Mouse (Mus musculus) erythroblast, embryonic 14.5 days (primary cell): Measurements from ENCODE around the gene Zbtb8os. TPM values are rescaled to one million over a fixed set of nuclear protein-coding genes. Genes with fewer than 3 reads are reported as not detected.

ENCODE experiments used
- H3K27me3 ChIP-seq: 2 replicates; pipeline ENCODE4 v1.6.1; 2012; ENCODE audit warnings: inconsistent platforms; ENCODE audit not compliant: control insufficient read depth
- H3K36me3 ChIP-seq: 2 replicates; pipeline ENCODE4 v1.6.1; 2012; ENCODE audit warnings: mild to moderate bottlenecking, inconsistent platforms; ENCODE audit not compliant: control insufficient read depth
- H3K4me1 ChIP-seq: 2 replicates; pipeline ENCODE4 v1.6.1; 2012; ENCODE audit warnings: inconsistent platforms; ENCODE audit not compliant: control insufficient read depth
- H3K4me3 ChIP-seq: replicated peaks from 2 replicates; pipeline ENCODE3; 2012; ENCODE audit warnings: moderate library complexity, mild to moderate bottlenecking, inconsistent platforms
- H3K9me3 ChIP-seq: 2 replicates; pipeline ENCODE4 v1.6.1; 2012; ENCODE audit warnings: low read length, inconsistent platforms, mixed read lengths; ENCODE audit not compliant: control insufficient read depth
- GATA1 ChIP-seq: IDR thresholded peaks from 2 replicates; pipeline ENCODE4 v1.6.1; 2012; ENCODE audit warnings: low read length, inconsistent platforms, mixed read lengths
- TAL1 ChIP-seq: IDR thresholded peaks from 3 replicates; pipeline ENCODE4 v1.6.1; 2012; ENCODE audit warnings: low read length, inconsistent platforms, mixed read lengths
- polyA plus RNA-seq: library from polyadenylated mRNA; stranded (reverse); fragments of >175 nt; gene quantifications from 2 replicates; pipeline ENCODE4 v1.2.3, GENCODE M21; 2012

Gene Zbtb8os
- polyA plus RNA-seq, 1 experiment, result 0.10 TPM

- H3K9me3 ChIP-seq, result no peaks in the 10 kb centered on the region
- peaks cover 15% of the 10 kb centered on the region for H3K4me1 ChIP-seq
- peaks cover 3% of the 10 kb centered on the region for H3K27me3 ChIP-seq
- no peak overlapping the region for H3K4me3 ChIP-seq
- TF ChIP-seq TAL1 (no peak), GATA1 (no peak)
- no peaks in the 10 kb centered on the region for H3K36me3 ChIP-seq
Measured at GRCm38 (mm10) chr4:129296066-129296465, 39.4 kb upstream of the Zbtb8os start.

- Histone ChIP-seq H3K9me3 (no peaks in the 10 kb centered on the region), H3K36me3 (peaks cover 1% of the 10 kb centered on the region; the same call in 1 of the 2 replicates), H3K27me3 (peaks cover 3% of the 10 kb centered on the region), H3K4me1 (peaks cover 15% of the 10 kb centered on the region), H3K4me3 (no peak overlapping the region)
- TF ChIP-seq GATA1 (no peak), TAL1 (no peak)
Measured at GRCm38 (mm10) chr4:129297724-129298123, 37.8 kb upstream of the Zbtb8os start.

DNA sequence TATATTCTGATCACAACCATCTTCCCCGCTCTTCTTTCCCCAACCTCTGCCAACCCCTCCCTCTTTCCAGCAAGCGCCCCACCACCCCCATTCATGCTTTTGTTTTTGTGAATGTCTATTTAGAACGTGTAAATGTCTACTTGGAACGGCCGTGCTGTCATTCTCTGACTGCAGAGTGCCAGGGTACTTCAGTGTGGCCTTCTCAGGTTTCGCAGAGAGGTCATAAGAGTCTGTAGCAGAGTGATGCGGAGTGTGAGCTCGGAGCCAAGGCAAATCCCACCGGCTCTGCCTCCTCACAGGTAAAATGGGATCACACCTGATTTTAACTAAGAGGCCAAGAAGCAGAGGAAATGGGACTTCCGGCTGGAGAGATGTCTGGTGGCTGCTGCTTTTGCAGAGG lies 36.4 kb upstream of the Zbtb8os start:
- H3K4me1 ChIP-seq, result peaks cover 17% of the 10 kb centered on the region
- H3K9me3 ChIP-seq, result no peaks in the 10 kb centered on the region
- no peaks in the 10 kb centered on the region for H3K27me3 ChIP-seq
- peaks cover 7% of the 10 kb centered on the region for H3K36me3 ChIP-seq
- TF ChIP-seq GATA1 (no peak), TAL1 (no peak)
- no peak overlapping the region for H3K4me3 ChIP-seq

DNA sequence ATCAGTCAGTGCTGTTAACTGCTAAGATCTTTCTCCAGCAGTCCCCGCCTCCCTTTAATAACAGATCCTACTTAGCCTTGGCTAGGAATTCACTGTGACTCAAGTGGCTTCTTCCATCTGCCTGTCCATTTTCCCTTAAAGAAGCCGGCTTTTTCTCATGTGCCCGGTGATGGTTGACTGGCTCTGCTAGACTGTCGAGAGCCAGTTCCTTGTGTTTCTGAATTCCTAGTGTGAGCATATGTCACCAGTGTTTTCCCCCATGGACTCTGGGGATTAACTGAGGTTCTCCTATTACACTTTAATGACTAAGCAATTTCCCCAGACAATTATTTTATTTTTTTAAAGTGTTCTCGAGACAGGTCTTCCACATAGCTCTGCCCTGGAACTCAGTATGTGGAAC lies 32.1 kb upstream of the Zbtb8os start:
- Histone ChIP-seq H3K4me1 (peaks cover 17% of the 10 kb centered on the region), H3K9me3 (no peaks in the 10 kb centered on the region), H3K27me3 (no peaks in the 10 kb centered on the region), H3K4me3 (no peak overlapping the region), H3K36me3 (peaks cover 44% of the 10 kb centered on the region)
- no peak for TF ChIP-seq TAL1
- no peak for TF ChIP-seq GATA1

GRCm38 (mm10) chr4:129303816-129304215 lies 31.7 kb upstream of the Zbtb8os start:
- Histone ChIP-seq H3K4me3 (no peak overlapping the region), H3K27me3 (no peaks in the 10 kb centered on the region), H3K36me3 (peaks cover 48% of the 10 kb centered on the region), H3K9me3 (no peaks in the 10 kb centered on the region), H3K4me1 (peaks cover 17% of the 10 kb centered on the region)
- TF ChIP-seq GATA1, result no peak
- no peak for TF ChIP-seq TAL1

GRCm38 (mm10) chr4:129304306-129304705 lies 31.2 kb upstream of the Zbtb8os start:
- H3K9me3 ChIP-seq, result no peaks in the 10 kb centered on the region
- no peak for TF ChIP-seq GATA1
- TF ChIP-seq TAL1, result no peak
- H3K27me3 ChIP-seq, result no peaks in the 10 kb centered on the region
- H3K4me3 ChIP-seq, result no peak overlapping the region
- peaks cover 53% of the 10 kb centered on the region for H3K36me3 ChIP-seq
- peaks cover 17% of the 10 kb centered on the region for H3K4me1 ChIP-seq

DNA sequence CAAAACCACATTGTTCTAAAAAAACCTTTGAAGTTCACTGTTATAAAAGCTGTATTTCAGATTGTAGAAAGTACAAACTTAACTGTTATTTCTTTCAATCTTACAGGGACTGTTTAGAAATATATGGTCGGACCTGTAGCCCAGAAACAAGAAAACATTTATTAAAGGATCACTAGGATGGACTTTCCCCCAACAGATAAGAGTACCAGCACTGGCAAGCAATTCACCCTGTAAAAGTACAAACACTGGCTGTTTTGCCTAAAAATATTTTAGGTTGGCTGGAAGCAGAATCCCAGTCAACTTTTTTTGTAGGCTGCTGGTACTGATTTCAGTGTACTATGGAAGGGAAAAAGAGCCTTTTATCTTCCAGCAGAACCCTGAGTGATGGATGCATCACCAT lies 27.6 kb upstream of the Zbtb8os start:
- Histone ChIP-seq H3K4me1 (peaks cover 19% of the 10 kb centered on the region), H3K4me3 (no peak overlapping the region), H3K27me3 (no peaks in the 10 kb centered on the region), H3K36me3 (peaks cover 85% of the 10 kb centered on the region), H3K9me3 (no peaks in the 10 kb centered on the region)
- TF ChIP-seq GATA1 (no peak), TAL1 (no peak)

DNA sequence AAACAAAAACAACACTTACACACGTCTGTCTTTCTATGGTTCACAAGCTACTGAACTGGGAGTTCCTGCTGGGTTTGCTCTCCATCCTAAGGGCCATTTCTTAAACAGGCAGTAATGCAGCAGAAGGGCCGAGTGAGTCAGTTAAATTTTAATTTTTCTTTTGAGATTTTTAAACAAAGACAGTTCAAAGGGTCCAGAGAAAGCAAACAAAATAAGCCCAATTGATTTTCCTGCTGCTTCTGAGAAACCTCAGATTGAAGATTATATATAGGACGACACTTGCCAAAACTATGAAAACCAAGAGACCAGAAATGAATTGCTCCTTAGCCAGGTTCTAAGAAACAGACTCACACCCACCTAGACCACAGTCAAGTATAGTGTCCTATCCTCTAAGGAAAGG lies 21.6 kb upstream of the Zbtb8os start:
- no peaks in the 10 kb centered on the region for H3K9me3 ChIP-seq
- H3K4me1 ChIP-seq, result peaks cover 2% of the 10 kb centered on the region
- TF ChIP-seq TAL1, result no peak
- TF ChIP-seq GATA1, result no peak
- H3K36me3 ChIP-seq, result peaks cover 99% of the 10 kb centered on the region
- H3K27me3 ChIP-seq, result no peaks in the 10 kb centered on the region
- no peak overlapping the region for H3K4me3 ChIP-seq

GRCm38 (mm10) chr4:129320876-129321275 lies 14.6 kb upstream of the Zbtb8os start:
- H3K4me3 ChIP-seq, result no peak overlapping the region
- H3K27me3 ChIP-seq, result no peaks in the 10 kb centered on the region
- TF ChIP-seq TAL1, result no peak
- TF ChIP-seq GATA1, result no peak
- H3K4me1 ChIP-seq, result peaks cover 1% of the 10 kb centered on the region; the same call in 1 of the 2 replicates
- H3K36me3 ChIP-seq, result peaks cover 99% of the 10 kb centered on the region
- no peaks in the 10 kb centered on the region for H3K9me3 ChIP-seq

GRCm38 (mm10) chr4:129322042-129322441 lies 13.5 kb upstream of the Zbtb8os start:
- no peaks in the 10 kb centered on the region for H3K27me3 ChIP-seq
- no peak overlapping the region for H3K4me3 ChIP-seq
- no peaks in the 10 kb centered on the region for H3K9me3 ChIP-seq
- TF ChIP-seq GATA1, result no peak
- TF ChIP-seq TAL1, result no peak
- peaks cover 99% of the 10 kb centered on the region for H3K36me3 ChIP-seq
- H3K4me1 ChIP-seq, result peaks cover 6% of the 10 kb centered on the region; the same call in 1 of the 2 replicates
